Mouse (Mus musculus) midbrain, embryonic 12.5 days (tissue): Measurements from ENCODE around the gene Glb1l. TPM values are rescaled to one million over a fixed set of nuclear protein-coding genes. Genes with fewer than 3 reads are reported as not detected.

ENCODE experiments used
- ATAC-seq: fragments of 200-750 bp; cut with Nextera tagmentation; 2 replicates; pipeline ENCODE4 v1.8.0; 2017; ENCODE audit warnings: low read depth, moderate TSS enrichment, moderate library complexity; ENCODE audit not compliant: low FRiP score
- H3K27ac ChIP-seq: fragments of 300-500 bp; sonication (generic); replicated peaks from 2 replicates; pipeline ENCODE4 v1.5.1; 2016; ENCODE audit warnings: mild to moderate bottlenecking
- H3K27me3 ChIP-seq: fragments of 300-500 bp; sonication (generic); 2 replicates; pipeline ENCODE4 v1.6.1; 2016; ENCODE audit warnings: mild to moderate bottlenecking
- H3K36me3 ChIP-seq: fragments of 300-500 bp; sonication (generic); 2 replicates; pipeline ENCODE4 v1.6.1; 2016
- H3K4me1 ChIP-seq: fragments of 300-500 bp; sonication (generic); 2 replicates; pipeline ENCODE4 v1.6.1; 2016
- H3K4me2 ChIP-seq: fragments of 300-500 bp; sonication (generic); replicated peaks from 2 replicates; pipeline ENCODE4 v1.6.1; 2016; ENCODE audit warnings: mild to moderate bottlenecking, moderate library complexity
- H3K4me3 ChIP-seq: fragments of 300-500 bp; sonication (generic); 2 replicates; pipeline ENCODE4 v1.5.1; 2016; ENCODE audit warnings: mild to moderate bottlenecking
- H3K9ac ChIP-seq: fragments of 300-500 bp; sonication (generic); replicated peaks from 2 replicates; pipeline ENCODE4 v1.6.1; 2016; ENCODE audit warnings: mild to moderate bottlenecking, moderate library complexity
- H3K9me3 ChIP-seq: fragments of 300-500 bp; sonication (generic); 2 replicates; pipeline ENCODE4 v1.6.1; 2016; ENCODE audit warnings: mild to moderate bottlenecking
- WGBS: fragments of 180-500 bp; shearing (Covaris S2); methylation state at CpG from one replicate; pipeline ENCODE4 v1.1.7; 2016; 5-methylcytosine and 5-hydroxymethylcytosine counted together
- microRNA-seq: library from miRNA; unstranded; fragments of <30 nt; microRNA quantifications from one replicate; pipeline ENCODE4, GENCODE M21; 2017
- polyA plus RNA-seq: library from polyadenylated mRNA; unstranded; fragments of >200 nt; fragmentation: Nextera tagmentation; extraction: Ambion mirVana; gene quantifications from 2 replicates; pipeline ENCODE4 v1.2.1, GENCODE M21; 2016

Glb1l gene
- polyA plus RNA-seq, 1 experiment from 2014 or later, result 25.7 TPM

DNA sequence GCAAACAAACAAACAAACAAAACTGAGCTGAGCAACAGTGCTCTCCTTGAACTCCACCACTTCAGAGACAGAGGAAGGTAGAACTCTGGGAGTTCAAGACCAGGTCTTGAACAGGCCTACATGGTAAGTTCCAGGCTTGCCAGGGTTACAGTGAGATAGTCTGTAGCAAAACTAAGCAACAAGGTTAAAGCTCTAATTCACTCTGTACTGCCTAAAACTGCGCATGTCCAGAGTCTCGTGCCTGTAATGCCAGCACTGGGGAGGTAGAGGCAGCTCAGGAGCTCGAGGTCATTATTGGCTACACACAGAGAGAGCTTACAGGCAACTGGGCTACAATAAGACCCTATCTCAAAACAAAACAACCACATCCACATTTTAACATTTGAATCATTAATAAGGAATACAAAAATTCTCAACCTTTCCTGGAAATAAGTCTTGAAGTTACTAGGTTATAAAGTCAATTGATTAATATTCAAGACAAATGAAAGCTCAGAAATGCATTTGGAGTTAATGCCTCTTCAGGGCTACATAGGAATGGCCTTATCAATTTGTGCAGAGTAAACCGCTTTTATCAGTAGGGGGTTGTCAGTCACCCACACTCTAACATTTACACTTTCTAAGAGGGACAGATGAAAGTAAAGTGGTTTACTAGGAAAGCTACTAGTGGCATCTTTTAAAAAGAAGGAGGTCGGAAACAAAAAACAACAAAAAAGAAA lies 50.9 kb downstream of the Glb1l start:
- H3K4me1 ChIP-seq, result no peaks in the 10 kb centered on the region
- ATAC-seq, result no peak
- no peaks in the 10 kb centered on the region for H3K27me3 ChIP-seq
- H3K9me3 ChIP-seq, result no peaks in the 10 kb centered on the region
- H3K27ac ChIP-seq, result no peak overlapping the region
- H3K9ac ChIP-seq, result no peak overlapping the region
- H3K4me3 ChIP-seq, result no peak overlapping the region
- H3K4me2 ChIP-seq, result no peak overlapping the region
- WGBS, result 72% methylated on average over 5 of the region's 5 CpGs
- H3K36me3 ChIP-seq, result no peaks in the 10 kb centered on the region

DNA sequence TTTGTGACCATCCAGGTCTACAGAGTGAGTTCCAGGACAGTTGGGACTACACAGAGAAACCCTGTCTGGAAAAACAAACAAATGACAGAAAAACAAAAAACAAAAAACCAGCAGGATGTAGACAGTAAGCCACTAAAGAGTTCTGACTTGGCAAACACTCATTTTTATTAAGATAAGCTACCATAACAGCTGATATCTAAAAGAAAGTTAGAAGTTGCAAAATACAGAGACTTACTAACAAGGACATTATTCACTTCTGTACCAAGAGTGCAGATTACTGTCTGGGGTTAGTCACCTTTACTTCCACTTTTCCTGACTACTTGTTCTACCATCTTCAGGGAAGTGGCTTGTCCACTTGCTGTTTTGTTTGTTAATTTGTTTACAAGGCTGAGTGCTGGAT lies 51.6 kb downstream of the Glb1l start:
- Histone ChIP-seq H3K4me2 (no peak overlapping the region), H3K27ac (no peak overlapping the region), H3K27me3 (no peaks in the 10 kb centered on the region), H3K4me3 (no peak overlapping the region), H3K4me1 (no peaks in the 10 kb centered on the region), H3K9ac (no peak overlapping the region), H3K36me3 (no peaks in the 10 kb centered on the region), H3K9me3 (no peaks in the 10 kb centered on the region)
- ATAC-seq, result no peak

DNA sequence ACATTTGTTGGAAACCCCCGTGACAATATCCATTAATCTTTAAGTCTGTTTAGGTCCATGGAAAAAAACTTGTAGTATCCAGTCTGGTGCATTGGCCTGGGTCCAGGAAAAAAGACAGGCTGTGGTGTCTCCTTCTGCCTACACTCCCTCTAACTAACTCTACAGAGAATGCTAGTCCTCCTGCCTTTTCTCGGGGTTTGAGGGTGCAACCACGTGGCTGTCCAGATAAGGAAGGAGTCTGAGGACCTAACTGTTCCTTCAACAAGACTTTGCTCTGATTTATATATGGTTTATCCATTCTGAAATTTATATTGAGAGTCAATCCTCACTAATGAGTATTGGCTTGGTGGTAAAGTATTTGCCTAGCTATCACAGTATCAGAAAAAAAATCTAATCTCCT lies 54.8 kb downstream of the Glb1l start:
- Histone ChIP-seq H3K9ac (no peak overlapping the region), H3K27ac (no peak overlapping the region), H3K9me3 (no peaks in the 10 kb centered on the region), H3K4me3 (no peak overlapping the region), H3K4me1 (no peaks in the 10 kb centered on the region), H3K27me3 (no peaks in the 10 kb centered on the region), H3K4me2 (no peak overlapping the region), H3K36me3 (no peaks in the 10 kb centered on the region)
- WGBS, result 70% methylated on average over 3 of the region's 3 CpGs
- no peak for ATAC-seq

DNA sequence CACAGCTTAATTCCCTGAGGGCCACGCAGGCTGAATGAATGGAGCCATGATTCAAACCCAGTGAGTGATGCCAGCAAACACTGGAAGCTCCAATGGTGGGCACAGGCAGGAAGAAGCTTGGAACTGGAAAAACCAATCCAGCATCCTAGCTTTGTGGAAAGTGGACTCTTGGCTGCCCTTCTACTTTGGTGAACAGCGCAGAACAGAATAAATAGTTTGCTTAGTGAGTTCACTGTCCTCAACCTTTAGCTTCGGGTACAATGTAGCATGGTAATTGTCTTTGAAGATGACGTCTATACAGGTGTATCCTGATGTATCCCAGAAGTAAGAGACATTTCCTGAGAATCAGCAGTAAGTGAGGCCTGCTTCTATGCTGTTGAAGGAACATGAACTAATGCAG lies 61.9 kb downstream of the Glb1l start:
- Histone ChIP-seq H3K9ac (no peak overlapping the region), H3K4me3 (no peak overlapping the region), H3K27ac (no peak overlapping the region), H3K4me1 (peaks cover 6% of the 10 kb centered on the region), H3K36me3 (peaks cover 49% of the 10 kb centered on the region), H3K9me3 (no peaks in the 10 kb centered on the region), H3K27me3 (no peaks in the 10 kb centered on the region), H3K4me2 (no peak overlapping the region)
- WGBS, result 91% methylated on average over 4 of the region's 4 CpGs
- no peak for ATAC-seq

Small RNA genes lying within 50 kb of the gene (microRNA-seq; reads per million reads assigned to microRNA genes)
- gene Gm27943, result not detected

Other genes starting within 250 kb of the Glb1l start
- gene Nhej1, start 85.6 kb downstream of the Glb1l start, polyA plus RNA-seq, result 11.7 and 13.0 TPM in 2 replicates
- gene Slc23a3, start 76.9 kb downstream of the Glb1l start, polyA plus RNA-seq, result 0.11 TPM in 1 of 2 replicates, not detected in the other
- gene Cnppd1, start 68.1 kb downstream of the Glb1l start, polyA plus RNA-seq, result 64.3 and 69.4 TPM in 2 replicates
- gene Retreg2, start 68.0 kb downstream of the Glb1l start, polyA plus RNA-seq, result 81.3 and 86.6 TPM in 2 replicates
- 34.1 and 36.8 TPM in 2 replicates for gene Zfand2b, start 42.2 kb downstream of the Glb1l start, polyA plus RNA-seq
- gene Abcb6, start 30.4 kb downstream of the Glb1l start, polyA plus RNA-seq, result 32.0 and 32.6 TPM in 2 replicates
- 22.6 and 23.4 TPM in 2 replicates for gene Ankzf1, start 18.7 kb downstream of the Glb1l start, polyA plus RNA-seq
- 34.8 and 35.5 TPM in 2 replicates for gene Atg9a, start 18.6 kb downstream of the Glb1l start, polyA plus RNA-seq
- 124 and 135 TPM in 2 replicates for gene Stk16, start within 50 bp of the Glb1l start, polyA plus RNA-seq
- 5.9 and 7.6 TPM in 2 replicates for gene Tuba4a, start 9.1 kb upstream of the Glb1l start, polyA plus RNA-seq
- not detected in 2 replicates for gene A630095N17Rik, start 21.3 kb upstream of the Glb1l start, polyA plus RNA-seq
- 45.6 and 46.0 TPM in 2 replicates for gene Dnajb2, start 25.6 kb upstream of the Glb1l start, polyA plus RNA-seq
- 9.3 and 12.1 TPM in 2 replicates for gene Ptprn, start 53.7 kb upstream of the Glb1l start, polyA plus RNA-seq
- gene Resp18, start 67.6 kb upstream of the Glb1l start, polyA plus RNA-seq, result 37.5 and 46.2 TPM in 2 replicates
- 154 and 176 TPM in 2 replicates for gene Dnpep, start 107.2 kb upstream of the Glb1l start, polyA plus RNA-seq
- gene Des, start 149.5 kb upstream of the Glb1l start, polyA plus RNA-seq, result 0.93 and 1.2 TPM in 2 replicates
- gene Speg, start 164.5 kb upstream of the Glb1l start, polyA plus RNA-seq, result 12.9 and 14.5 TPM in 2 replicates
- 59.7 and 69.4 TPM in 2 replicates for gene Gmppa, start 225.1 kb upstream of the Glb1l start, polyA plus RNA-seq
- gene Asic4, start 239.6 kb upstream of the Glb1l start, polyA plus RNA-seq, result 45.0 and 47.7 TPM in 2 replicates